Mouse (Mus musculus) CH12.LX (cell line): ENCODE measurements at regions not wholly inside any gene's neighbourhood (a gene's known extent, or its start where the extent isn't known, plus 50 kb on each side); places are given as distances from the start of the nearest gene placed in this dataset.

Source experiments
- DNase-seq: peaks from one replicate; pipeline ENCODE4 v3.0.0-alpha.2; 2013; ENCODE audit errors: extremely low read depth
- H3K27ac ChIP-seq: 2 replicates; pipeline ENCODE4 v1.5.1; 2012; ENCODE audit warnings: low read depth, mild to moderate bottlenecking, control low read depth, moderate library complexity; ENCODE audit not compliant: insufficient read depth
- H3K27me3 ChIP-seq: replicated peaks from 2 replicates; pipeline ENCODE3; 2012; ENCODE audit warnings: inconsistent platforms
- H3K36me3 ChIP-seq, 2 experiments: replicated peaks in 1 of 2; 2 replicates each; pipeline versions ENCODE3 to v1.6.1; 2012; ENCODE audit warnings: inconsistent platforms in 1 of 2, low read length in 1 of 2, mild to moderate bottlenecking in 1 of 2, mixed read lengths in 1 of 2, moderate library complexity in 1 of 2; ENCODE audit not compliant: control insufficient read depth in 1 of 2, insufficient read depth in 1 of 2
- H3K4me1 ChIP-seq, 2 experiments: 2 replicates each; pipeline ENCODE4 v1.6.1; 2012; ENCODE audit warnings: inconsistent platforms in 1 of 2, moderate library complexity in 1 of 2; ENCODE audit not compliant: insufficient read depth in 2 of 2, control insufficient read depth in 1 of 2
- H3K4me2 ChIP-seq: 2 replicates; pipeline ENCODE4 v1.6.1; 2012; ENCODE audit warnings: low read depth, mild to moderate bottlenecking, control low read depth; ENCODE audit not compliant: poor library complexity, insufficient read depth, severe bottlenecking
- H3K4me3 ChIP-seq, 3 experiments: fragments of 150-350 bp in 1 of 3; sonication (generic) in 1 of 3; replicated peaks in 1 of 3; 2 replicates each; pipeline versions ENCODE3 to v1.5.1; 2011 to 2012; ENCODE audit warnings: low read depth in 2 of 3, low read length in 2 of 3, mild to moderate bottlenecking in 2 of 3, moderate library complexity in 2 of 3, control low read depth in 1 of 3, improper control_type of control experiment in 1 of 3, inconsistent platforms in 1 of 3, mixed read lengths in 1 of 3; ENCODE audit not compliant: poor library complexity in 1 of 3
- H3K79me2 ChIP-seq: replicated peaks from 2 replicates; pipeline ENCODE4 v1.6.1; 2012; ENCODE audit warnings: mild to moderate bottlenecking, moderate library complexity; ENCODE audit not compliant: control insufficient read depth, poor library complexity, insufficient read depth, severe bottlenecking; ENCODE audit errors: extremely low read depth
- H3K9ac ChIP-seq: 2 replicates; pipeline ENCODE4 v1.6.1; 2012; ENCODE audit warnings: low read depth, mild to moderate bottlenecking, control low read depth, moderate library complexity; ENCODE audit not compliant: insufficient read depth
- H3K9me3 ChIP-seq: replicated peaks from 2 replicates; pipeline ENCODE3; 2012; ENCODE audit warnings: low read length, inconsistent platforms, mixed read lengths
- BHLHE40 ChIP-seq: IDR thresholded peaks from 2 replicates; pipeline ENCODE4 v1.6.1; 2011; ENCODE audit warnings: mild to moderate bottlenecking, low read depth, low read length, improper control_type of control experiment
- E2F4 ChIP-seq: IDR thresholded peaks from 2 replicates; pipeline ENCODE4 v1.6.1; 2011; ENCODE audit warnings: low read depth, low read length, improper control_type of control experiment; ENCODE audit not compliant: insufficient replicate concordance
- ELF1 ChIP-seq: IDR thresholded peaks from 2 replicates; pipeline ENCODE4 v1.6.1; 2014; ENCODE audit warnings: low read depth, mild to moderate bottlenecking, inconsistent platforms, low read length, improper control_type of control experiment
- EP300 ChIP-seq: IDR thresholded peaks from 2 replicates; pipeline ENCODE4 v1.6.1; 2011; ENCODE audit warnings: low read length, improper control_type of control experiment
- GABPA ChIP-seq: IDR thresholded peaks from 2 replicates; pipeline ENCODE4 v1.6.1; 2012; ENCODE audit warnings: low read depth, low read length, improper control_type of control experiment, inconsistent platforms; ENCODE audit not compliant: insufficient replicate concordance
- HCFC1 ChIP-seq: IDR thresholded peaks from 2 replicates; pipeline ENCODE4 v1.6.1; 2012; ENCODE audit warnings: low read depth, mild to moderate bottlenecking, inconsistent platforms, low read length, improper control_type of control experiment
- IRF4 ChIP-seq: IDR thresholded peaks from 2 replicates; pipeline ENCODE4 v1.6.1; 2014; ENCODE audit warnings: low read depth, mild to moderate bottlenecking, inconsistent platforms, low read length, improper control_type of control experiment
- KAT2A ChIP-seq: IDR thresholded peaks from 2 replicates; pipeline ENCODE4 v1.6.1; 2012; ENCODE audit warnings: low read length, improper control_type of control experiment, inconsistent platforms; ENCODE audit not compliant: insufficient replicate concordance
- MAFK ChIP-seq: IDR thresholded peaks from 2 replicates; pipeline ENCODE4 v1.6.1; 2011; ENCODE audit warnings: low read length, improper control_type of control experiment; ENCODE audit not compliant: insufficient replicate concordance
- MAZ ChIP-seq: IDR thresholded peaks from 2 replicates; pipeline ENCODE4 v1.6.1; 2012; ENCODE audit warnings: low read depth, mild to moderate bottlenecking, inconsistent platforms, low read length, improper control_type of control experiment, moderate library complexity
- MEF2A ChIP-seq: IDR thresholded peaks from 2 replicates; pipeline ENCODE4 v1.6.1; 2014; ENCODE audit warnings: low read depth, mild to moderate bottlenecking, inconsistent platforms, low read length, improper control_type of control experiment, borderline replicate concordance
- MYC ChIP-seq: IDR thresholded peaks from 2 replicates; pipeline ENCODE4 v1.6.1; 2011; ENCODE audit warnings: low read depth, mild to moderate bottlenecking, improper control_type of control experiment, low read length
- NELFE ChIP-seq: IDR thresholded peaks from 2 replicates; pipeline ENCODE4 v1.6.1; 2011; ENCODE audit warnings: low read depth, low read length, improper control_type of control experiment
- NRF1 ChIP-seq: IDR thresholded peaks from 2 replicates; pipeline ENCODE4 v1.6.1; 2014; ENCODE audit warnings: low read depth, mild to moderate bottlenecking, inconsistent platforms, low read length, improper control_type of control experiment, moderate library complexity
- PAX5 ChIP-seq: IDR thresholded peaks from 2 replicates; pipeline ENCODE4 v1.6.1; 2012; ENCODE audit warnings: low read length, inconsistent platforms, mixed read lengths
- POLR2AphosphoS2 ChIP-seq: IDR thresholded peaks from 2 replicates; pipeline ENCODE4 v1.6.1; 2011; ENCODE audit warnings: low read depth, low read length, improper control_type of control experiment
- RCOR1 ChIP-seq: conservative IDR thresholded peaks from 2 replicates; pipeline ENCODE4 v1.6.1; 2012; ENCODE audit warnings: low read depth, mild to moderate bottlenecking, inconsistent platforms, low read length, improper control_type of control experiment
- SIN3A ChIP-seq: IDR thresholded peaks from 2 replicates; pipeline ENCODE4 v1.6.1; 2012; ENCODE audit warnings: low read length, improper control_type of control experiment, inconsistent platforms
- TCF12 ChIP-seq: IDR thresholded peaks from 2 replicates; pipeline ENCODE4 v1.6.1; 2014; ENCODE audit warnings: low read depth, mild to moderate bottlenecking, inconsistent platforms, low read length, improper control_type of control experiment
- USF1 ChIP-seq: IDR thresholded peaks from 2 replicates; pipeline ENCODE4 v1.6.1; 2014; ENCODE audit warnings: low read depth, mild to moderate bottlenecking, inconsistent platforms, low read length, improper control_type of control experiment
- USF2 ChIP-seq: conservative IDR thresholded peaks from 2 replicates; pipeline ENCODE4 v1.6.1; 2011; ENCODE audit warnings: low read depth, low read length, improper control_type of control experiment
- ZKSCAN1 ChIP-seq: IDR thresholded peaks from 2 replicates; pipeline ENCODE4 v1.6.1; 2012; ENCODE audit warnings: low read depth, inconsistent platforms, low read length, improper control_type of control experiment, borderline replicate concordance
- ZMIZ1 ChIP-seq: IDR thresholded peaks from 2 replicates; pipeline ENCODE4 v1.6.1; 2012; ENCODE audit warnings: low read depth, mild to moderate bottlenecking, inconsistent platforms, low read length, improper control_type of control experiment
- dilution Hi-C: fragments of 300-500 bp; cut with MboI; formaldehyde crosslinking; loops from 2 replicates; pipeline ENCODE4 v1.14.3; 2020; ENCODE audit warnings: low sequenced_read_pairs; ENCODE audit not compliant: extremely low pct_unique_long_range_greater_than_20kb, extremely low pct_ligation_motif_present
- in situ Hi-C: fragments of 300-500 bp; cut with MboI; formaldehyde crosslinking; loops from 3 replicates; pipeline ENCODE4 v1.14.3; 2019; ENCODE audit warnings: low sequenced_read_pairs, low pct_ligation_motif_present, low pct_unique_long_range_greater_than_20kb, mixed read lengths

DNA sequence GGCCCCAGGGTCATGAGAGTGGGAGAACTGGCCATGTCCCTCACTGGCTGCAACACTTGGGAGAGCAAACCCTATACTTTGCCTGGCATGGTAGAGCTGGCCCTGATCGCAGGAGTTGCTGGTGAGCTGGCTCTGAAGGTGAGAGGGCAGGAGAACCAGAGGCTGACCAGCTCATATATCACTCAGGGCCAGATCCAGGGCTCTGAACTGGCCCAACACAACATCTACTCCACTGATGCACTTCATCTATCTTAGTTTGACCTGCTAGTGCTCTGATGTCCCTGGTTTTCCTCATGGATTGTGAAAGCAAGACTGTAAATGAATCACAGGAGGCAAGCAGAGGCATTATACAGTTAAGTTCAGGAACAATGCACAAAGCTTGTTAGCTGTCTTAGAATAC lies 137.6 kb upstream of the Mctp2 start:
- Histone ChIP-seq H3K4me2 (no peak overlapping the region), H3K9me3 (no peaks in the 10 kb centered on the region), H3K27me3 (no peaks in the 10 kb centered on the region), H3K79me2 (no peaks in the 10 kb centered on the region), H3K9ac (no peak overlapping the region), H3K27ac (no peak overlapping the region)
- DNase-seq = no peak
- in situ Hi-C loops = no loop called here
- TF ChIP-seq ELF1 (no peak), MYC (no peak), HCFC1 (no peak), MAFK (no peak), POLR2AphosphoS2 (no peak), E2F4 (no peak), MAZ (no peak), BHLHE40 (no peak), TCF12 (no peak), KAT2A (no peak), MEF2A (no peak), USF1 (no peak), ZKSCAN1 (no peak), PAX5 (no peak), IRF4 (no peak), EP300 (no peak), NELFE (no peak), SIN3A (no peak), USF2 (no peak)
- TF ChIP-seq, all 38 proteins: peak for 0
- dilution Hi-C loops = no loop called here
- H3K4me3 ChIP-seq = no peak overlapping the region
- H3K4me1 ChIP-seq = peaks cover 0 to 19% of the 10 kb centered on the region in 2 experiments; a peak in 2 of 4 replicates
- no peaks in the 10 kb centered on the region for H3K36me3 ChIP-seq

- TF ChIP-seq ZMIZ1 (no peak), ELF1 (no peak), NRF1 (no peak), RCOR1 (no peak), GABPA (no peak), HCFC1 (no peak), MAZ (no peak)
- H3K4me3 ChIP-seq = no peak overlapping the region
- H3K27me3 ChIP-seq = no peaks in the 10 kb centered on the region
- no peak for DNase-seq
- H3K79me2 ChIP-seq = no peaks in the 10 kb centered on the region
- H3K9me3 ChIP-seq = no peaks in the 10 kb centered on the region
- no peak overlapping the region for H3K9ac ChIP-seq
- dilution Hi-C loops (no loop called here), in situ Hi-C loops (no loop called here)
- no peaks in the 10 kb centered on the region for H3K36me3 ChIP-seq
- H3K4me1 ChIP-seq = peaks cover 0 to 19% of the 10 kb centered on the region in 2 experiments; a peak in 2 of 4 replicates
- H3K4me2 ChIP-seq = no peak overlapping the region
- H3K27ac ChIP-seq = no peak overlapping the region
Measured at GRCm38 (mm10) chr7:72444792-72445191, 138.4 kb upstream of the Mctp2 start.
